Mouse (Mus musculus): Measurements from ENCODE around the gene Erbb2. TPM values are rescaled to one million over a fixed set of nuclear protein-coding genes. Genes with fewer than 3 reads are reported as not detected.
A peak's percentile ranks its signal among the peaks of the same experiment; 100 is the strongest.
"Not testable (repeated sequence)": the region's sequence is repeated elsewhere in the genome, so short reads cannot be mapped to it uniquely, and the experiment has no call there.

The Erbb2 gene
- polyA plus RNA-seq, 1 experiment from 2014 or later = 49.6 TPM

GRCm38 (mm10) chr11:98374266-98374665 lies 38.0 kb upstream of the Erbb2 start:
- Histone ChIP-seq H3K4me1 (peaks cover 14% of the 10 kb centered on the region), H3K27ac (no peak overlapping the region), H3K27me3 (no peaks in the 10 kb centered on the region), H3K4me3 (no peak overlapping the region), H3K36me3 (peaks cover 62% of the 10 kb centered on the region), H3K4me2 (no peak overlapping the region), H3K9me3 (no peaks in the 10 kb centered on the region), H3K9ac (0 out of 2 replicates have a peak overlapping the region, but pooled peaks have one; percentile 32)
- WGBS = 89% methylated on average over 8 of the region's 8 CpGs
- ATAC-seq (ENCODE audit: insufficient number of reproducible peaks, insufficient read depth, low FRiP score, low TSS enrichment, low read depth) = no peak

- H3K27ac ChIP-seq = no peak overlapping the region
- no peak overlapping the region for H3K4me3 ChIP-seq
- H3K27me3 ChIP-seq = no peaks in the 10 kb centered on the region
- WGBS = 74% methylated on average over 5 of the region's 5 CpGs
- no peak overlapping the region for H3K9ac ChIP-seq
- H3K4me2 ChIP-seq = no peak overlapping the region
- peaks cover 82% of the 10 kb centered on the region for H3K36me3 ChIP-seq
- H3K9me3 ChIP-seq = no peaks in the 10 kb centered on the region
- peaks cover 4% of the 10 kb centered on the region for H3K4me1 ChIP-seq
- no peak for ATAC-seq (ENCODE audit: insufficient number of reproducible peaks, insufficient read depth, low FRiP score, low TSS enrichment, low read depth)
Observed at GRCm38 (mm10) chr11:98376756-98377155, 35.5 kb upstream of the Erbb2 start.

GRCm38 (mm10) chr11:98377787-98378186 lies 34.5 kb upstream of the Erbb2 start:
- no peak overlapping the region for H3K4me3 ChIP-seq
- no peaks in the 10 kb centered on the region for H3K9me3 ChIP-seq
- 79% methylated on average over 11 of the region's 11 CpGs for WGBS
- H3K4me2 ChIP-seq = no peak overlapping the region
- no peak for ATAC-seq (ENCODE audit: insufficient number of reproducible peaks, insufficient read depth, low FRiP score, low TSS enrichment, low read depth)
- no peak overlapping the region for H3K27ac ChIP-seq
- no peak overlapping the region for H3K9ac ChIP-seq
- no peaks in the 10 kb centered on the region for H3K4me1 ChIP-seq
- peaks cover 81% of the 10 kb centered on the region for H3K36me3 ChIP-seq
- H3K27me3 ChIP-seq = no peaks in the 10 kb centered on the region

GRCm38 (mm10) chr11:98379379-98379778 lies 32.9 kb upstream of the Erbb2 start:
- peaks cover 69% of the 10 kb centered on the region for H3K36me3 ChIP-seq

GRCm38 (mm10) chr11:98380106-98380505 lies 32.2 kb upstream of the Erbb2 start:
- Histone ChIP-seq H3K27me3 (peaks cover 17% of the 10 kb centered on the region), H3K9me3 (no peaks in the 10 kb centered on the region), H3K27ac (no peak overlapping the region; the same call in 1 of the 2 replicates), H3K4me2 (no peak overlapping the region), H3K4me1 (no peaks in the 10 kb centered on the region), H3K36me3 (peaks cover 62% of the 10 kb centered on the region), H3K9ac (peak overlapping the region; percentile 36; the same call in 1 of the 2 replicates), H3K4me3 (no peak overlapping the region)
- no peak for ATAC-seq (ENCODE audit: insufficient number of reproducible peaks, insufficient read depth, low FRiP score, low TSS enrichment, low read depth)
- 88% methylated on average over 6 of the region's 6 CpGs for WGBS

More at GRCm38 (mm10) chr11:98379379-98379778, 32.9 kb upstream of the Erbb2 start:
- H3K4me1 ChIP-seq = no peaks in the 10 kb centered on the region
- H3K27me3 ChIP-seq = peaks cover 10% of the 10 kb centered on the region
- no peak overlapping the region for H3K4me2 ChIP-seq
- H3K4me3 ChIP-seq = no peak overlapping the region
- ATAC-seq (ENCODE audit: insufficient number of reproducible peaks, insufficient read depth, low FRiP score, low TSS enrichment, low read depth) = no peak
- H3K9ac ChIP-seq = no peak overlapping the region
- WGBS = 92% methylated on average over 7 of the region's 7 CpGs
- H3K27ac ChIP-seq = no peak overlapping the region; the same call in 1 of the 2 replicates
- no peaks in the 10 kb centered on the region for H3K9me3 ChIP-seq

- 90% methylated on average over 2 of the region's 2 CpGs for WGBS
- no peak overlapping the region for H3K27ac ChIP-seq
- no peak for ATAC-seq (ENCODE audit: insufficient number of reproducible peaks, insufficient read depth, low FRiP score, low TSS enrichment, low read depth)
- no peak overlapping the region for H3K4me3 ChIP-seq
- H3K27me3 ChIP-seq = peaks cover 33% of the 10 kb centered on the region
- peaks cover 4% of the 10 kb centered on the region for H3K4me1 ChIP-seq
- no peak overlapping the region for H3K4me2 ChIP-seq
- no peak overlapping the region for H3K9ac ChIP-seq
- peaks cover 47% of the 10 kb centered on the region for H3K36me3 ChIP-seq
- H3K9me3 ChIP-seq = no peaks in the 10 kb centered on the region
Observed at GRCm38 (mm10) chr11:98381651-98382050, 30.6 kb upstream of the Erbb2 start.

- peaks cover 40% of the 10 kb centered on the region for H3K27me3 ChIP-seq
- H3K27ac ChIP-seq; H3K9me3 ChIP-seq; ATAC-seq (ENCODE audit: insufficient number of reproducible peaks, insufficient read depth, low FRiP score, low TSS enrichment, low read depth); H3K4me2 ChIP-seq; H3K4me1 ChIP-seq; H3K9ac ChIP-seq; H3K4me3 ChIP-seq: not testable (repeated sequence)
- H3K36me3 ChIP-seq = peaks cover 39% of the 10 kb centered on the region
- WGBS = 52% methylated on average over 2 of the region's 2 CpGs
Observed at GRCm38 (mm10) chr11:98382405-98382804, 29.9 kb upstream of the Erbb2 start.

- H3K4me2 ChIP-seq = no peak within 1 kb of the TSS
- peaks cover 6% of the 10 kb centered on the region for H3K4me1 ChIP-seq
- H3K9ac ChIP-seq = no peak within 1 kb of the TSS
- 49% methylated on average over 14 of the region's 14 CpGs for WGBS
- H3K27ac ChIP-seq = no peak within 1 kb of the TSS
- no peak within 1 kb of the TSS for H3K4me3 ChIP-seq
- H3K36me3 ChIP-seq = peaks cover 29% of the 10 kb centered on the region
- no peak for ATAC-seq (ENCODE audit: insufficient number of reproducible peaks, insufficient read depth, low FRiP score, low TSS enrichment, low read depth)
- H3K9me3 ChIP-seq = no peaks in the 10 kb centered on the region
- peaks cover 50% of the 10 kb centered on the region for H3K27me3 ChIP-seq
Observed at GRCm38 (mm10) chr11:98383261-98384030, 28.8 kb upstream of the Erbb2 start, which contains the start of gene Tcap. Gene Tcap, plus strand, starts transcription at chr11:98383811.

- Histone ChIP-seq H3K4me2 (no peak overlapping the region), H3K27me3 (peaks cover 58% of the 10 kb centered on the region), H3K4me1 (peaks cover 7% of the 10 kb centered on the region), H3K27ac (no peak overlapping the region), H3K9ac (no peak overlapping the region), H3K36me3 (peaks cover 21% of the 10 kb centered on the region), H3K4me3 (no peak overlapping the region), H3K9me3 (no peaks in the 10 kb centered on the region)
- 66% methylated on average over 20 of the region's 20 CpGs for WGBS
- ATAC-seq (ENCODE audit: insufficient number of reproducible peaks, insufficient read depth, low FRiP score, low TSS enrichment, low read depth) = no peak
Observed at GRCm38 (mm10) chr11:98384216-98384615, 28.1 kb upstream of the Erbb2 start.

GRCm38 (mm10) chr11:98384721-98385637 lies 27.3 kb upstream of the Erbb2 start:
- no peaks in the 10 kb centered on the region for H3K9me3 ChIP-seq
- peaks cover 13% of the 10 kb centered on the region for H3K36me3 ChIP-seq
- no peak overlapping the region for H3K4me3 ChIP-seq
- no peak for ATAC-seq (ENCODE audit: insufficient number of reproducible peaks, insufficient read depth, low FRiP score, low TSS enrichment, low read depth)
- no peak overlapping the region for H3K4me2 ChIP-seq
- peaks cover 9% of the 10 kb centered on the region for H3K4me1 ChIP-seq
- no peak overlapping the region for H3K9ac ChIP-seq
- no peak overlapping the region for H3K27ac ChIP-seq
- peaks cover 64% of the 10 kb centered on the region for H3K27me3 ChIP-seq
- WGBS = 58% methylated on average over 8 of the region's 8 CpGs
